Mouse (Mus musculus) liver, adult 2 months (tissue): Measurements from ENCODE around the gene Nusap1.

Experiments used
- CTCF ChIP-seq: fragments of 200-500 bp; IDR thresholded peaks from 2 replicates; pipeline ENCODE4 v1.5.1; 2011; ENCODE audit warnings: low read depth, low read length, control low read depth
- POLR2A ChIP-seq: fragments of 200-500 bp; IDR thresholded peaks from 2 replicates; pipeline ENCODE4 v1.6.1; 2011; ENCODE audit warnings: low read length, control low read depth; ENCODE audit not compliant: insufficient read depth; ENCODE audit errors: extremely low read depth

- no peak for TF ChIP-seq CTCF
- TF ChIP-seq POLR2A = no peak
These were observed 65.6 kb downstream of the Nusap1 start for GRCm38 (mm10) chr2:119683706-119684105.
